Mouse (Mus musculus): ENCODE measurements around the gene Gm10309.

GRCm38 (mm10) chr17:86466871-86467270 lies 38.2 kb downstream of the Gm10309 start:
- TF ChIP-seq POLR2A (IDR thresholded peaks at IDR 0.05; ENCODE audit: borderline replicate concordance, extremely low read depth, low read depth, low read length) (no peak), CTCF (IDR thresholded peaks at IDR 0.05; ENCODE audit: insufficient read depth, low read length) (no peak)

Measured in lung, adult 2 months (tissue).